Mouse (Mus musculus) liver, postnatal 0 days (tissue): ENCODE results near the gene Fut1.

Source experiments
- CTCF ChIP-seq: sonication (generic); IDR thresholded peaks from 2 replicates; pipeline ENCODE4 v1.5.1; 2016; ENCODE audit warnings: antibody characterized with exemption, low read depth
- EP300 ChIP-seq: IDR thresholded peaks from 2 replicates; pipeline ENCODE4 v1.6.1; 2016; ENCODE audit warnings: antibody characterized with exemption, low read depth, mild to moderate bottlenecking

DNA sequence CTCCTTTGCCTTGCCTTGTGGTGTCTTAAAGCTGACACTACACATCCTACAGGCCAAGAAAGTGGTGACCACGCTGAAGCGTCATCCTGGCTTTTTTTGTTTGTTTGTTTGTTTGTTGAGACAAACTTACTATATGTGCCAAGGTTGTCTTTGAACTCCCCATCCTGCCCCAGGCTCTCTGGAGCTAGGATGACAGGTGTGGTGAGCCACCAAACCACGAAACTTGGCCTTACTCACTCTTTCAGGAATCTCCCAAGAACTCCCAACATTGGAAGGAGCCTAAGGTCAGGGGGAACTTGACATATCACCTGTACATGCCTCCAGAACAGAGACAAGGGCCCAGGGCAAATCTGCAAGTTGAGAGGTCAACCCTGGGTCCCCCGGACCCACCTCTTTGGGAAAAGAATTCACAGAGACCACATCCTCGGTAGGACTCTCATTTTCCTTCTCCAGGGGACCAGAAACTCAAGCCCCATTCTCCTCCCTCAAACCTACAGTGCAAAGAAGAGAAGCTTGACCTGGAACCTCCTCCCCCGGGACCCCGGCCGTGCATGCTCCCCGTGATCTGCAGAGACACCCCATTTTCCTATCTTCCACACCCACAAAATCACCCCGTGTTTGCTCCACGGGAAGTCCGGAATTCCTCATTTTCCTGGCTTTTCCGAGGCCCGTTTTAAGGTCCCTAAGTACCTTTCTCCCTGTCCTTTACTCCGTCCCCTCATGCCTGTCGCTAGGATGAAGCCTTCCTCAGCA is 25.6 kb downstream of the Fut1 start:
- TF ChIP-seq EP300: no peak
- TF ChIP-seq CTCF: no peak
